Mouse (Mus musculus) stomach, embryonic 16.5 days (tissue): ENCODE results near the gene 1700031F05Rik. TPM values are rescaled to one million over a fixed set of nuclear protein-coding genes. Genes with fewer than 3 reads are reported as not detected.
"Not testable (repeated sequence)": the region's sequence is repeated elsewhere in the genome, so short reads cannot be mapped to it uniquely, and the experiment has no call there.

Experiments
- ATAC-seq: fragments of 200-750 bp; cut with Nextera tagmentation; 2 replicates; pipeline ENCODE4 v1.8.0; 2017; ENCODE audit warnings: moderate number of reproducible peaks, moderate TSS enrichment; ENCODE audit not compliant: insufficient read depth, low FRiP score
- H3K27ac ChIP-seq: fragments of 300-500 bp; sonication (generic); 2 replicates; pipeline ENCODE4 v1.5.1; 2014; ENCODE audit warnings: low read length
- H3K27me3 ChIP-seq: fragments of 300-500 bp; sonication (generic); 2 replicates; pipeline ENCODE4 v1.6.1; 2014; ENCODE audit warnings: low read length, control low read depth, mixed read lengths; ENCODE audit not compliant: control insufficient read depth, insufficient read depth
- H3K36me3 ChIP-seq: fragments of 300-500 bp; sonication (generic); 2 replicates; pipeline ENCODE4 v1.6.1; 2014; ENCODE audit warnings: low read length; ENCODE audit not compliant: control insufficient read depth, insufficient read depth
- H3K4me1 ChIP-seq: fragments of 300-500 bp; sonication (generic); 2 replicates; pipeline ENCODE4 v1.6.1; 2014; ENCODE audit warnings: low read length, control low read depth, mixed read lengths; ENCODE audit not compliant: control insufficient read depth, insufficient read depth
- H3K4me2 ChIP-seq: fragments of 300-500 bp; sonication (generic); 2 replicates; pipeline ENCODE4 v1.6.1; 2014; ENCODE audit warnings: low read depth, low read length, mixed read lengths
- H3K4me3 ChIP-seq: fragments of 300-500 bp; sonication (generic); replicated peaks from 2 replicates; pipeline ENCODE4 v1.5.1; 2014; ENCODE audit warnings: mild to moderate bottlenecking, low read length
- H3K9ac ChIP-seq: fragments of 300-500 bp; sonication (generic); 2 replicates; pipeline ENCODE4 v1.6.1; 2014; ENCODE audit warnings: low read length
- H3K9me3 ChIP-seq: fragments of 300-500 bp; sonication (generic); replicated peaks from 2 replicates; pipeline ENCODE4 v1.6.1; 2016; ENCODE audit warnings: low read length, control low read depth; ENCODE audit not compliant: control insufficient read depth
- WGBS: fragments of 180-500 bp; shearing (Covaris S2); extraction: QIAGEN DNeasy Blood & Tissue Kit; methylation state at CpG from one replicate; pipeline ENCODE4 v1.1.7; 2014; 5-methylcytosine and 5-hydroxymethylcytosine counted together
- polyA plus RNA-seq: library from polyadenylated mRNA; unstranded; fragments of >200 nt; fragmentation: Nextera tagmentation; extraction: Ambion mirVana; gene quantifications from 2 replicates; pipeline ENCODE4 v1.2.1, GENCODE M21; 2015

Gene 1700031F05Rik
- not detected in 2 replicates for polyA plus RNA-seq

DNA sequence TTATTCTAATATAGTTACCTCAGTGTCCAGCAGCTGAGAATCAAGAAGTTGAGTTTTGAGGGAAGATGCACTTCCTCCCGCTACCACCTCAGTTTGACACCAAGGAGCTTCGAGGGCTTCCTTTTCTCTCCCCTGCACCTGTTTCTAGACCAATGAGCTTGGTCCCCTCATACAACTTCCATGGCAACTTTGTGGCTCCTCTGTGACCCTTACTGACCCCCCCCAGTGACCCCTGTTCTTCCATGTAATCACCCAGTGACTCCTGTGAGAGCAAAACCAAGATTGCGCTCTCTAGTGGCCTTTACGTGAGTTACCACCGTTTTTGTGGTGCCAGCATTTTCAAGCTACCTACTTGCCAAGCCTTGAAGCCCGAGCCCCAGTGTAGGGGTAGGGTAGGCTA, at the start of gene 1700031F05Rik:
Gene 1700031F05Rik, minus strand, starts transcription at position 101 of the 400 bp plus-strand sequence.
- no peaks in the 10 kb centered on the region for H3K36me3 ChIP-seq
- no peaks in the 10 kb centered on the region for H3K9me3 ChIP-seq
- no peak within 1 kb of the TSS for H3K4me3 ChIP-seq
- WGBS: 87% methylated on average over 6 of the region's 6 CpGs
- H3K4me2 ChIP-seq: no peak within 1 kb of the TSS
- no peaks in the 10 kb centered on the region for H3K27me3 ChIP-seq
- ATAC-seq: no peak
- no peaks in the 10 kb centered on the region for H3K4me1 ChIP-seq
- H3K9ac ChIP-seq: no peak within 1 kb of the TSS
- H3K27ac ChIP-seq: no peak within 1 kb of the TSS

DNA sequence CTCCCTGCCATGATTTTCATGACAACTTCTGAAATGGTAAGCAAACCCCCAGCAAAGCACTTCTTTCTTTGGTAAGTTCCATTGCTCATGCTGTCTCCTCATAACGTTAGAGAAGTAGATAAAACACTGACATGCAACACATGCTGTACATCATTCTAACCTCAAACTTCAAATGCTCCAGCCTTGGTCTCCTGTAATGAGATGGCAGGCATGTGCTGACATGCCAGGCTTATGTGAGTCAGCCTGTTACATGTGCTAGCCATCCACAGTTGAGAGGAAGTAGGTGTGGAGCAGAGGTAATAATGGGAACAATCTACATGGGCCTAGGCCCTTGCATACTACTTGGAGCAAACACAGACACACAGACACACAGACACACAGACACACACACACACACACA, 47.1 kb upstream of the 1700031F05Rik start:
- not testable (repeated sequence) for ATAC-seq, H3K4me3 ChIP-seq, H3K4me2 ChIP-seq, H3K27ac ChIP-seq, H3K27me3 ChIP-seq, H3K36me3 ChIP-seq, H3K9me3 ChIP-seq, H3K4me1 ChIP-seq, H3K9ac ChIP-seq
- WGBS: 67% methylated on average over 1 of the region's 1 CpGs

DNA sequence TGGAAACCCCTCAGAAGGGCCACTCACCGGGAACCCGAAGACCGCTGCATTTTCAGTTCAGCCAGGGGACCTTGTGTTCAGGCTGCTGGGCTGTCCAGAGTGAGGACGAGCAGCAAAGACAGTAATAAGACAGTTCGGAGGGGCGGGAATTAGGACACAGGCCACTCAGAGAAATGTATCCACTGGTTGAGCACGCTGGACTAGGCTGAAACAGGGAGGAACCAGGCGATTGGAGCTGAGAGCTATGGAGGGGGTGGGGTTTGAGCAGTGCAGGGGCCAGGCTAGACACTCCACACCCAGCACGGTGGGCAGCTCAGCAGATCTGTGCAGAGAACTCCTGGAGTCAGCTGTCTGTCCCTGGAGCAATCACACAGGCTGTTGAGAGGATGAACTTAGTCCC, 40.8 kb upstream of the 1700031F05Rik start, which contains the start of the genes Dmrtc1a and 1700011M02Rik:
Gene Dmrtc1a, minus strand, starts transcription at position 101 of the 400 bp plus-strand sequence.
Gene 1700011M02Rik, plus strand, starts transcription at position 319 of the 400 bp plus-strand sequence.
- 87% methylated on average over 6 of the region's 9 CpGs for WGBS

DNA sequence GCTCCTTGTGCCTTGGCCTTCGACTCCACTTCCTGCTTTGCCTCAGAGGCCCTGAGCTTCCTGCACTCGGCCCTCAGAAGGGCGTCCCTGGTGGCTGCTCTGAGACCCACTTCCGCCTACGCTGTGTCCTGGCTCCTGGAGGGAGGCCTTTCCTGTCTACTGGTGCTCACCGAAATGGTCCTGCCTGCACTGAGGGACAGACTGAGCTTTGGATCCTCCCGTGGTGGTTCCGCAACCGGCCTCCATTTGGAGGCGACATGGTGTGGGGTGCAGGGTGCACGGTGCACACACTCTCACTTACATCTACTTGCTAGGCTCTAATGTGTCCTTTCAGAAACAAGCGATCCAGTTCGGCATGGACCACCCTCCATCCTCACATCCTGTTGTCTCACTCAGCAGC, 13.3 kb downstream of the 1700031F05Rik start, which contains the start of gene Dmrtc1c2:
Gene Dmrtc1c2, minus strand, starts transcription at position 101 of the 400 bp plus-strand sequence.
- not testable (repeated sequence) for H3K27me3 ChIP-seq, H3K9ac ChIP-seq, H3K4me2 ChIP-seq, H3K4me1 ChIP-seq, H3K27ac ChIP-seq, H3K36me3 ChIP-seq, ATAC-seq, H3K4me3 ChIP-seq, H3K9me3 ChIP-seq
- 90% methylated on average over 2 of the region's 13 CpGs for WGBS

More for the DNA sequence above, 40.8 kb upstream of the 1700031F05Rik start, which contains the start of the genes Dmrtc1a and 1700011M02Rik:
- H3K27me3 ChIP-seq, H3K9me3 ChIP-seq, ATAC-seq, H3K9ac ChIP-seq, H3K36me3 ChIP-seq, H3K4me1 ChIP-seq, H3K4me2 ChIP-seq, H3K4me3 ChIP-seq, H3K27ac ChIP-seq: not testable (repeated sequence)

DNA sequence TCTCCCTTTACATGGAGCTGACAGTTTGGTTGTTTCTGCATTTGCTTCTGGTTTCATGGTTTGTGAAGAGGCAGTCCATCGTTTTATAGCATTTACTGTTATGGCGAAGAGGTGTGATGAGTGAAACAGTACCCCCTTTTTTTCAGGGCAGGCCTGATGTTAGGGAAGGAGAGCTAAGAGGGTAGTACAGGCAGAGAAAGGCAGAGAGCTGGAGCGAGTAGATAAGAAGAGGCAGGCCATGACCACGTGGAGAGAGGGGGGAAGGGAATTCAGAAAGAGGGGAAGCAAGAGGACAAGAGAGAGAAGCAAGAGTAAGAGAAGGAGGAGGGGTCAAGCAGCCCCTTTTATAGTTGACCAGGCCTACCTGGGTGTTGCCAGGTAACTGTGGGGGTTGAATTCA, 55.5 kb downstream of the 1700031F05Rik start:
- Histone ChIP-seq H3K4me1 (no peaks in the 10 kb centered on the region), H3K4me2 (no peak overlapping the region), H3K36me3 (no peaks in the 10 kb centered on the region), H3K4me3 (no peak overlapping the region), H3K27me3 (no peaks in the 10 kb centered on the region), H3K9me3 (no peaks in the 10 kb centered on the region), H3K9ac (no peak overlapping the region), H3K27ac (no peak overlapping the region)
- ATAC-seq: no peak
- 66% methylated on average over 4 of the region's 4 CpGs for WGBS

Other genes starting within 250 kb of the 1700031F05Rik start
- gene Phka1, start 223.7 kb downstream of the 1700031F05Rik start, polyA plus RNA-seq: 7.0 and 8.2 TPM in 2 replicates
- gene Gm3880, start 181.0 kb downstream of the 1700031F05Rik start, polyA plus RNA-seq: not detected in 2 replicates
- gene Gm9112, start 160.3 kb downstream of the 1700031F05Rik start, polyA plus RNA-seq: not detected in 2 replicates
- gene Dmrtc1b, start 160.1 kb downstream of the 1700031F05Rik start, polyA plus RNA-seq: not detected in 2 replicates
- not detected in 2 replicates for gene Dmrtc1c1, start 65.0 kb downstream of the 1700031F05Rik start, polyA plus RNA-seq
- gene Dmrtc1c2, start 13.4 kb downstream of the 1700031F05Rik start, polyA plus RNA-seq: not detected in 2 replicates
- gene Dmrtc1a, start 40.7 kb upstream of the 1700031F05Rik start, polyA plus RNA-seq: 0.79 and 1.3 TPM in 2 replicates
- gene 1700011M02Rik, start 40.9 kb upstream of the 1700031F05Rik start, polyA plus RNA-seq: not detected in 2 replicates
- not detected in 2 replicates for gene 1700018G05Rik, start 60.4 kb upstream of the 1700031F05Rik start, polyA plus RNA-seq